Mouse (Mus musculus): Measurements from ENCODE around the gene Nmrk1.

Gene Nmrk1

GRCm38 (mm10) chr19:18631644-18632219, at the start of gene Nmrk1, which contains the start of gene Ostf1:
TSS of gene Nmrk1 (plus strand) at chr19:18631950.
TSS of gene Ostf1 (minus strand) at chr19:18631823.
- DNase-seq (ENCODE audit: low read depth, low spot score) = peak; percentile 85

- no peak for DNase-seq (ENCODE audit: low read depth, low spot score)
Measured at GRCm38 (mm10) chr19:18582226-18582625, 49.5 kb upstream of the Nmrk1 start.

GRCm38 (mm10) chr19:18582887-18583286, 48.9 kb upstream of the Nmrk1 start:
- DNase-seq (ENCODE audit: low read depth, low spot score) = no peak

GRCm38 (mm10) chr19:18583706-18584105, 48.0 kb upstream of the Nmrk1 start:
- no peak for DNase-seq (ENCODE audit: low read depth, low spot score)

- no peak for DNase-seq (ENCODE audit: low read depth, low spot score)
Measured at GRCm38 (mm10) chr19:18584621-18585020, 47.1 kb upstream of the Nmrk1 start.

GRCm38 (mm10) chr19:18587118-18587517, 44.6 kb upstream of the Nmrk1 start:
- DNase-seq (ENCODE audit: low read depth, low spot score) = no peak

- peak; percentile 24 for DNase-seq (ENCODE audit: low read depth, low spot score)
Measured at GRCm38 (mm10) chr19:18588243-18588642, 43.5 kb upstream of the Nmrk1 start.

GRCm38 (mm10) chr19:18588801-18589200, 42.9 kb upstream of the Nmrk1 start:
- peak; percentile 1 for DNase-seq (ENCODE audit: low read depth, low spot score)

GRCm38 (mm10) chr19:18589276-18589675, 42.5 kb upstream of the Nmrk1 start:
- DNase-seq (ENCODE audit: low read depth, low spot score) = no peak

- no peak for DNase-seq (ENCODE audit: low read depth, low spot score)
Measured at GRCm38 (mm10) chr19:18590234-18590633, 41.5 kb upstream of the Nmrk1 start.

- no peak for DNase-seq (ENCODE audit: low read depth, low spot score)
Measured at GRCm38 (mm10) chr19:18590942-18591354, 40.8 kb upstream of the Nmrk1 start.

- no peak for DNase-seq (ENCODE audit: low read depth, low spot score)
Measured at GRCm38 (mm10) chr19:18592919-18593318, 38.8 kb upstream of the Nmrk1 start.

GRCm38 (mm10) chr19:18593722-18594121, 38.0 kb upstream of the Nmrk1 start:
- no peak for DNase-seq (ENCODE audit: low read depth, low spot score)

GRCm38 (mm10) chr19:18596876-18597275, 34.9 kb upstream of the Nmrk1 start:
- DNase-seq (ENCODE audit: low read depth, low spot score) = no peak

- no peak for DNase-seq (ENCODE audit: low read depth, low spot score)
Measured at GRCm38 (mm10) chr19:18597772-18598171, 34.0 kb upstream of the Nmrk1 start.

GRCm38 (mm10) chr19:18598265-18598926, 33.4 kb upstream of the Nmrk1 start:
- DNase-seq (ENCODE audit: low read depth, low spot score) = no peak

GRCm38 (mm10) chr19:18599051-18599450, 32.7 kb upstream of the Nmrk1 start:
- DNase-seq (ENCODE audit: low read depth, low spot score) = no peak

GRCm38 (mm10) chr19:18599650-18600049, 32.1 kb upstream of the Nmrk1 start:
- DNase-seq (ENCODE audit: low read depth, low spot score) = no peak

GRCm38 (mm10) chr19:18600611-18601010, 31.1 kb upstream of the Nmrk1 start:
- DNase-seq (ENCODE audit: low read depth, low spot score) = no peak

- DNase-seq (ENCODE audit: low read depth, low spot score) = no peak
Measured at GRCm38 (mm10) chr19:18603011-18603410, 28.7 kb upstream of the Nmrk1 start.

GRCm38 (mm10) chr19:18607907-18608306, 23.8 kb upstream of the Nmrk1 start:
- no peak for DNase-seq (ENCODE audit: low read depth, low spot score)

- no peak for DNase-seq (ENCODE audit: low read depth, low spot score)
Measured at GRCm38 (mm10) chr19:18608975-18609374, 22.8 kb upstream of the Nmrk1 start.

GRCm38 (mm10) chr19:18614337-18614736, 17.4 kb upstream of the Nmrk1 start:
- no peak for DNase-seq (ENCODE audit: low read depth, low spot score)
